Mouse (Mus musculus) adipocyte (in vitro differentiated cells): ENCODE measurements around the gene Ugt1a5.

Source experiments
- DNase-seq: peaks from one replicate; pipeline ENCODE4 v3.0.0-alpha.2; 2016; ENCODE audit warnings: low spot score

Ugt1a5 gene

GRCm38 (mm10) chr1:88240072-88240471 lies 74.3 kb downstream of the Ugt1a5 start:
- DNase-seq = no peak

GRCm38 (mm10) chr1:88240579-88240978 lies 74.8 kb downstream of the Ugt1a5 start:
- no peak for DNase-seq

GRCm38 (mm10) chr1:88243861-88244260 lies 78.0 kb downstream of the Ugt1a5 start:
- DNase-seq = no peak

- DNase-seq = no peak
Observed at GRCm38 (mm10) chr1:88245881-88246280, 80.1 kb downstream of the Ugt1a5 start.

- no peak for DNase-seq
Observed at GRCm38 (mm10) chr1:88246386-88246785, 80.6 kb downstream of the Ugt1a5 start.

GRCm38 (mm10) chr1:88247660-88248059 lies 81.8 kb downstream of the Ugt1a5 start:
- no peak for DNase-seq

GRCm38 (mm10) chr1:88248658-88249057 lies 82.8 kb downstream of the Ugt1a5 start:
- no peak for DNase-seq

- no peak for DNase-seq
Observed at GRCm38 (mm10) chr1:88249596-88249995, 83.8 kb downstream of the Ugt1a5 start.

- no peak for DNase-seq
Observed at GRCm38 (mm10) chr1:88250023-88250422, 84.2 kb downstream of the Ugt1a5 start.

GRCm38 (mm10) chr1:88253106-88253505 lies 87.3 kb downstream of the Ugt1a5 start:
- no peak for DNase-seq

GRCm38 (mm10) chr1:88253540-88253939 lies 87.7 kb downstream of the Ugt1a5 start:
- no peak for DNase-seq

- DNase-seq = no peak
Observed at GRCm38 (mm10) chr1:88254793-88255465, 89.1 kb downstream of the Ugt1a5 start.

GRCm38 (mm10) chr1:88255466-88255857 lies 89.7 kb downstream of the Ugt1a5 start:
- no peak for DNase-seq

GRCm38 (mm10) chr1:88255989-88256754 lies 90.4 kb downstream of the Ugt1a5 start:
- DNase-seq = no peak

GRCm38 (mm10) chr1:88256886-88257663 lies 91.3 kb downstream of the Ugt1a5 start:
- DNase-seq = no peak

GRCm38 (mm10) chr1:88257681-88258080 lies 91.9 kb downstream of the Ugt1a5 start:
- no peak for DNase-seq

GRCm38 (mm10) chr1:88258361-88258760 lies 92.5 kb downstream of the Ugt1a5 start:
- no peak for DNase-seq

GRCm38 (mm10) chr1:88258881-88259642 lies 93.2 kb downstream of the Ugt1a5 start:
- no peak for DNase-seq

- no peak for DNase-seq
Observed at GRCm38 (mm10) chr1:88259643-88260024, 93.8 kb downstream of the Ugt1a5 start.

GRCm38 (mm10) chr1:88260114-88260513 lies 94.3 kb downstream of the Ugt1a5 start:
- no peak for DNase-seq

GRCm38 (mm10) chr1:88260604-88261377 lies 95.0 kb downstream of the Ugt1a5 start:
- DNase-seq = no peak
